Mouse (Mus musculus): ENCODE results near the gene Tbc1d1. TPM values are rescaled to one million over a fixed set of nuclear protein-coding genes. Genes with fewer than 3 reads are reported as not detected.

The Tbc1d1 gene
- polyA plus RNA-seq, 2 experiments, result 4.8 to 5.6 TPM

DNA sequence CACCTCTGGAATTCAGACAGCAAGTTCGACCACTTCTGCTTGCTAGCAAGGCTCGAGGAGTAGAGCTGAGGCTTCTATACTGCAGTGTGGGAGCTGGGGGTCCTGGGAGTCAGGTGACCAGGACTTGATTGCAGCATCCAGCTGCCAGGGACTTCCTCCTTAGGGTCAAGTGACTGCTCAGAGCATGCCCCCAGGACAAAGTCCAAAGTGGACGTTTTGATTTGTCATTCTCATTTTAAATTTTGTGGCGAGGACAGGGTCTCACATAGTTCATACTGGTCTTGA, 133.9 kb downstream of the Tbc1d1 start:
- H3K9me3 ChIP-seq (ENCODE audit: control insufficient read depth, low read length), result no peaks in the 10 kb centered on the region
- H3K27me3 ChIP-seq (ENCODE audit: control insufficient read depth, insufficient read depth, low read length), result no peaks in the 10 kb centered on the region
- DNase-seq (ENCODE audit: low read depth in 3 of 3, low spot score in 3 of 3), result no peak
- ATAC-seq (ENCODE audit: insufficient read depth), result no peak
- H3K4me3 ChIP-seq (ENCODE audit: insufficient read depth in 1 of 2, low read depth in 2 of 2, low read length in 2 of 2), result no peak overlapping the region
- H3K4me1 ChIP-seq (replicated peaks; ENCODE audit: control insufficient read depth in 2 of 2, insufficient read depth in 2 of 2, low read length in 1 of 2), result 0 out of 4 replicates have a peak, but pooled peaks cover 0 to 1% of the 10 kb centered on the region in 2 experiments
- H3K9ac ChIP-seq (replicated peaks), result no peak overlapping the region
- 35% methylated on average over 4 of the region's 4 CpGs for whole genome bisulfite sequencing (ENCODE audit: insufficient replicate concordance)
- H3K27ac ChIP-seq, result no peak overlapping the region
- TF ChIP-seq EP300 (IDR thresholded peaks at IDR 0.05; ENCODE audit: low read depth) (no peak), CTCF (IDR thresholded peaks at IDR 0.05; ENCODE audit: low read depth) (no peak)
- no peaks in the 10 kb centered on the region; the same call in 1 of the 2 replicates for H3K36me3 ChIP-seq (replicated peaks; ENCODE audit: control insufficient read depth, insufficient read depth, low read depth)
- no peak overlapping the region for H3K4me2 ChIP-seq (ENCODE audit: low read depth)

DNA sequence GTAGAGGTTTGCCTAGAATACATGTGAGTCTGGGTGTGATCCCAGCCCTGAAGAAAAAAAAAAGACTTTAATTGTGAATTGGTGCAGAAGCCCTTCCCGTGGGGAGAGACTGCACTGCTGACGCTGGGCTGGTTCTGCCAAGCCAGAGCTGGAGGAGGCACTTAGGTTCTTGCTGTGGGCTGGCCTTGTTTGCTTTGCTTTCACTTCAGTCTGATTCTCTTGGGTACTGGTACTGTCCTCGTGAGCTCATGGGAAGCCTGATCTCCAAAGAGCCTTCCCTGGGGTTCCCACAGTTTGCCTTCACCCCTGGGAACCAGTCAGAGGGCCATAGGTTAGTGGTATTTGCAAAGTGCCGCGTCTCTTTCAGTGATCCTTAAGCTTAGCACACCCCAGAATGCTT, 135.6 kb downstream of the Tbc1d1 start:
- Histone ChIP-seq H3K9ac (replicated peaks) (no peak overlapping the region), H3K36me3 (replicated peaks; ENCODE audit: control insufficient read depth, insufficient read depth, low read depth) (no peaks in the 10 kb centered on the region; the same call in 1 of the 2 replicates), H3K4me1 (replicated peaks; ENCODE audit: control insufficient read depth in 2 of 2, insufficient read depth in 2 of 2, low read length in 1 of 2) (0 out of 4 replicates have a peak, but pooled peaks cover 0 to 1% of the 10 kb centered on the region in 2 experiments), H3K4me3 (ENCODE audit: insufficient read depth in 1 of 2, low read depth in 2 of 2, low read length in 2 of 2) (no peak overlapping the region), H3K27ac (no peak overlapping the region), H3K4me2 (ENCODE audit: low read depth) (no peak overlapping the region), H3K27me3 (ENCODE audit: control insufficient read depth, insufficient read depth, low read length) (no peaks in the 10 kb centered on the region), H3K9me3 (ENCODE audit: control insufficient read depth, low read length) (no peaks in the 10 kb centered on the region)
- no peak for ATAC-seq (ENCODE audit: insufficient read depth)
- 64% methylated on average over 5 of the region's 5 CpGs for WGBS (ENCODE audit: insufficient replicate concordance)
- TF ChIP-seq EP300 (IDR thresholded peaks at IDR 0.05; ENCODE audit: low read depth) (no peak), CTCF (IDR thresholded peaks at IDR 0.05; ENCODE audit: low read depth) (no peak)
- DNase-seq (ENCODE audit: low read depth in 3 of 3, low spot score in 3 of 3), result no peak

DNA sequence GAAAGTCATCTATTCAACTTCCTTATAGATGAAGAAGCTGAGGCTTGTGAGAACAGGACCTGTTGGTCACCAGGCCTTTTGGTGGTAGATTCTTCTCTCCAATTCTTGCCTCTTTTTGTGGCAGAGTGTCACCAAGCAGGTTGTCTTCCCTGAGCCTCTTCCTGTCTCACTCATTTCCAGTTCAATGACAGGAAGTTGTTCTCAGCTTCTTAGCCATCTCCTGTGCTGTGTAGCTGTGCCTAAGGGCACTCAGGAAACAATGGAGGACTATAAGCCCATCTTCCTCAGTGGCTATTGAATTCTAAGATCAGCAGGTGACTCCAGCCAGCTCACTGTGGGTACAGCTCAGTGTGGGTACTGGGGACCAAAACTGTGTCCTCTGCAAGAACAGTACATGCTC, 139.5 kb downstream of the Tbc1d1 start:
- TF ChIP-seq EP300 (IDR thresholded peaks at IDR 0.05; ENCODE audit: low read depth) (no peak), CTCF (IDR thresholded peaks at IDR 0.05; ENCODE audit: low read depth) (no peak)
- no peak overlapping the region for H3K4me3 ChIP-seq (ENCODE audit: insufficient read depth in 1 of 2, low read depth in 2 of 2, low read length in 2 of 2)
- no peak overlapping the region for H3K4me2 ChIP-seq (ENCODE audit: low read depth)
- no peaks in the 10 kb centered on the region for H3K27me3 ChIP-seq (ENCODE audit: control insufficient read depth, insufficient read depth, low read length)
- DNase-seq (ENCODE audit: low read depth in 3 of 3, low spot score in 3 of 3), result no peak
- no peak overlapping the region for H3K27ac ChIP-seq
- H3K36me3 ChIP-seq (replicated peaks; ENCODE audit: control insufficient read depth, insufficient read depth, low read depth), result no peaks in the 10 kb centered on the region; the same call in 1 of the 2 replicates
- ATAC-seq (ENCODE audit: insufficient read depth), result no peak
- peaks cover 3 to 13% of the 10 kb centered on the region in 2 experiments; a peak in 2 of 4 replicates for H3K4me1 ChIP-seq (replicated peaks; ENCODE audit: control insufficient read depth in 2 of 2, insufficient read depth in 2 of 2, low read length in 1 of 2)
- no peak overlapping the region for H3K9ac ChIP-seq (replicated peaks)
- no peaks in the 10 kb centered on the region for H3K9me3 ChIP-seq (ENCODE audit: control insufficient read depth, low read length)

DNA sequence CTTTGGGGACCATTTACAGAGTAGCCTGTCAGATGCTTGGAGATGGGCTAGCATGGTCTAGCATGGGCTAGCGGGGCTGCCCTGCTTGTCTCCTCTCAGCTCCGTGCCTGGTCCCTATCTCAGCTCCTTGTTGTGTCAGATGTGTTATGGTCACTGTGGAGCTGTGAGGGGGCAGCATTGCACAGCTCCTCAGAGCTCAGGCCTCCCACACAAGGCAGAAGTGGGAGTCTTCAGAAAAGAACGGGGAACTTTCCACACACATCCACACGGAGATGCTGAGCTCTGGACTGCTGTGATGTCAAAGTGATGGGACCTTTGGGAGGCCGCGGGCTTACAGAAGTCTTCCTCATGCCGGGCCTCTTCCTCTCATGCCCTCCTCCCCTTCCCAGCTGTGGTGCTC, 140.2 kb downstream of the Tbc1d1 start:
- H3K9ac ChIP-seq (replicated peaks), result no peak overlapping the region
- no peak overlapping the region for H3K4me3 ChIP-seq (ENCODE audit: insufficient read depth in 1 of 2, low read depth in 2 of 2, low read length in 2 of 2)
- no peak overlapping the region for H3K27ac ChIP-seq
- H3K27me3 ChIP-seq (ENCODE audit: control insufficient read depth, insufficient read depth, low read length), result no peaks in the 10 kb centered on the region
- DNase-seq (ENCODE audit: low read depth in 3 of 3, low spot score in 3 of 3) (no peak), ATAC-seq (ENCODE audit: insufficient read depth) (no peak)
- H3K36me3 ChIP-seq (replicated peaks; ENCODE audit: control insufficient read depth, insufficient read depth, low read depth), result no peaks in the 10 kb centered on the region; the same call in 1 of the 2 replicates
- H3K4me2 ChIP-seq (ENCODE audit: low read depth), result no peak overlapping the region
- WGBS (ENCODE audit: insufficient replicate concordance), result 67% methylated on average over 7 of the region's 7 CpGs
- no peak for TF ChIP-seq EP300 (IDR thresholded peaks at IDR 0.05; ENCODE audit: low read depth)
- TF ChIP-seq CTCF (IDR thresholded peaks at IDR 0.05; ENCODE audit: low read depth), result no peak
- H3K9me3 ChIP-seq (ENCODE audit: control insufficient read depth, low read length), result no peaks in the 10 kb centered on the region
- peaks cover 3 to 14% of the 10 kb centered on the region in 2 experiments; a peak in 2 of 4 replicates for H3K4me1 ChIP-seq (replicated peaks; ENCODE audit: control insufficient read depth in 2 of 2, insufficient read depth in 2 of 2, low read length in 1 of 2)

DNA sequence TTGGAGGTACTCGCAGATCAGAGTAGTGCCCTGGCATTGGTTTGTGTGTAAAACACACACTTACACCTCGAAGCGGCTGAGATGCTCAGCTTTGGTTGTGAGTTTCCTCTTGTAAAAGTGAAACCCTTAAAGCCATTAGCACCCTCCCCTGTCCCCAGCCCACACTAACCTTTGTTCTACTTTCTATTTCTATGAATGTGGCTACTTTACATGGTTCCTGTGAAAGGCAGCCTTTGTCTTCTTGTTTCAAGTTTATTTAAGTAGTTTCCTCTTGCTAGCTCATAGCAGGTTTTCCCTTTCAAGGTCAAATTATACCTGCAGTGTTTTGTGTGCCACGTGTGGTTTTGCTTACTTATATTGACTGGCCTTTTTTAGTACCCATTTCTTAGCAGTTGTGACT, 141.0 kb downstream of the Tbc1d1 start:
- Histone ChIP-seq H3K4me3 (ENCODE audit: insufficient read depth in 1 of 2, low read depth in 2 of 2, low read length in 2 of 2) (no peak overlapping the region), H3K27me3 (ENCODE audit: control insufficient read depth, insufficient read depth, low read length) (no peaks in the 10 kb centered on the region), H3K36me3 (replicated peaks; ENCODE audit: control insufficient read depth, insufficient read depth, low read depth) (no peaks in the 10 kb centered on the region; the same call in 1 of the 2 replicates), H3K9ac (replicated peaks) (no peak overlapping the region), H3K27ac (no peak overlapping the region), H3K4me2 (ENCODE audit: low read depth) (no peak overlapping the region), H3K4me1 (replicated peaks; ENCODE audit: control insufficient read depth in 2 of 2, insufficient read depth in 2 of 2, low read length in 1 of 2) (peaks cover 3 to 14% of the 10 kb centered on the region in 2 experiments; a peak in 2 of 4 replicates), H3K9me3 (ENCODE audit: control insufficient read depth, low read length) (no peaks in the 10 kb centered on the region)
- DNase-seq (ENCODE audit: low read depth in 3 of 3, low spot score in 3 of 3), result no peak
- TF ChIP-seq EP300 (IDR thresholded peaks at IDR 0.05; ENCODE audit: low read depth) (no peak), CTCF (IDR thresholded peaks at IDR 0.05; ENCODE audit: low read depth) (no peak)
- WGBS (ENCODE audit: insufficient replicate concordance), result 72% methylated on average over 4 of the region's 4 CpGs
- ATAC-seq (ENCODE audit: insufficient read depth), result no peak
